Mouse (Mus musculus): ENCODE measurements around the gene Olfr1231. TPM values are rescaled to one million over a fixed set of nuclear protein-coding genes. Genes with fewer than 3 reads are reported as not detected.

Olfr1231 gene
- not detected in 2 replicates for polyA plus RNA-seq (2014; fragmentation: Nextera tagmentation; extraction: Ambion mirVana)

DNA sequence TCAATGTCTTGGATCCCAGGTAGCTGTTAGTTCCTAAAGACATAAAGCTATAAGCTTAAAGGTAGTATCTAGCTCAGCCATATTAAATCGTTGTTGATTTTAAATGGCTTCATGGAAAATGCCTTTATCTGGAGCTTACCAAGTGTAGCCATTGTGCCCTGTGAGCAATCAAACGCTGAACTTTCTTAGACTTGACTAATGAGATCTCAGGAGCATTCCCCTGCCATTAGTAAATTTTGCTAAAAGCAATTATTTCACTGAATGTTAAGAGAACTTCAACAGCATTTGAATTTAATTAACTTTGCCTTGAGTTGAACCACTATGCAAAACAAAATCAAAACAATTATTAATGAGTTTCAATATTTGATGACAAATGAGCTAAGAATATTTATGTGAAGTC lies at the start of gene Olfr1231:
Gene Olfr1231, minus strand, starts transcription at position 101 of the 400 bp plus-strand sequence.
- no peaks in the 10 kb centered on the region for H3K36me3 ChIP-seq (ENCODE audit: control insufficient read depth, insufficient read depth, low read length)
- no peaks in the 10 kb centered on the region for H3K4me1 ChIP-seq (ENCODE audit: control insufficient read depth, insufficient read depth, low read length)
- ATAC-seq (ENCODE audit: low FRiP score): no peak
- no peak within 1 kb of the TSS for H3K4me2 ChIP-seq
- no peaks in the 10 kb centered on the region for H3K9me3 ChIP-seq (ENCODE audit: control insufficient read depth, low read length)
- no peak within 1 kb of the TSS for H3K4me3 ChIP-seq (ENCODE audit: low read depth, low read length)
- no peak within 1 kb of the TSS for H3K27ac ChIP-seq (ENCODE audit: low read depth, low read length)
- 73% methylated on average over 2 of the region's 2 CpGs for WGBS
- no peak for DNase-seq (ENCODE audit: low spot score, missing footprints)
- no peaks in the 10 kb centered on the region for H3K27me3 ChIP-seq (ENCODE audit: control insufficient read depth, insufficient read depth, low read length)
- no peak within 1 kb of the TSS for H3K9ac ChIP-seq (ENCODE audit: low read length)

- no peak within 1 kb of the TSS for H3K27ac ChIP-seq (ENCODE audit: low read depth, low read length)
- no peak within 1 kb of the TSS for H3K4me2 ChIP-seq
- no peak within 1 kb of the TSS for H3K4me3 ChIP-seq (ENCODE audit: low read depth, low read length)
- DNase-seq (ENCODE audit: low spot score, missing footprints) (no peak), ATAC-seq (ENCODE audit: low FRiP score) (no peak)
- H3K9ac ChIP-seq (ENCODE audit: low read length): no peak within 1 kb of the TSS
- no peaks in the 10 kb centered on the region for H3K9me3 ChIP-seq (ENCODE audit: control insufficient read depth, low read length)
- H3K36me3 ChIP-seq (ENCODE audit: control insufficient read depth, insufficient read depth, low read length): no peaks in the 10 kb centered on the region
- H3K27me3 ChIP-seq (ENCODE audit: control insufficient read depth, insufficient read depth, low read length): no peaks in the 10 kb centered on the region
- H3K4me1 ChIP-seq (ENCODE audit: control insufficient read depth, insufficient read depth, low read length): no peaks in the 10 kb centered on the region
Measured at GRCm38 (mm10) chr2:89342298-89342697, 35.4 kb upstream of the Olfr1231 start, which contains the start of gene Olfr1233. Olfr1233 (minus strand) TSS chr2:89342398.

- Histone ChIP-seq H3K9me3 (ENCODE audit: control insufficient read depth, low read length) (no peaks in the 10 kb centered on the region), H3K27me3 (ENCODE audit: control insufficient read depth, insufficient read depth, low read length) (no peaks in the 10 kb centered on the region), H3K4me3 (ENCODE audit: low read depth, low read length) (no peak within 1 kb of the TSS), H3K9ac (ENCODE audit: low read length) (no peak within 1 kb of the TSS), H3K36me3 (ENCODE audit: control insufficient read depth, insufficient read depth, low read length) (no peaks in the 10 kb centered on the region), H3K27ac (ENCODE audit: low read depth, low read length) (no peak within 1 kb of the TSS), H3K4me1 (ENCODE audit: control insufficient read depth, insufficient read depth, low read length) (no peaks in the 10 kb centered on the region), H3K4me2 (no peak within 1 kb of the TSS)
- DNase-seq (ENCODE audit: low spot score, missing footprints): no peak
- no peak for ATAC-seq (ENCODE audit: low FRiP score)
Measured at GRCm38 (mm10) chr2:89329575-89329974, 22.7 kb upstream of the Olfr1231 start, which contains the start of gene Olfr1232. Olfr1232 (minus strand) TSS chr2:89329675.

DNA sequence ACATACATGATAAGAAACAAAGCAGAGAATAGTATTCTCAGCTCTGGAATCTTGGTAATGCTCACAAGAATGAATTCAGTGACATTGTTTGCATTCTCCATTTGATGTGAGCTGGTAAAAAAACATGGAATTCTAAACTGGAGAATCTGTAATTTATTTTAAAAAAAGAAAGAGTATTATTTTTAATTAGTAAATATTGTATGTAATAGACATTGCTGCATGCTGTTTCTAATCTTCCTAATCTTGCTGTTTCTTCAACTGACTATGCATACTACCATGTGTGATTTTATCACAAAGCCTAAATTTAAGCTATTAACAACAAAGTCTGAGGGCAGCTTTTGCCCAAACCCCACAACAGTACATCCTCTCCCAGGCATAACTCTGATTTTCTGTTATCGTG lies 9.7 kb downstream of the Olfr1231 start, which contains the start of gene Olfr1230:
Gene Olfr1230, minus strand, starts transcription at position 101 of the 400 bp plus-strand sequence.
- H3K4me2 ChIP-seq: no peak within 1 kb of the TSS
- no peaks in the 10 kb centered on the region for H3K9me3 ChIP-seq (ENCODE audit: control insufficient read depth, low read length)
- H3K27me3 ChIP-seq (ENCODE audit: control insufficient read depth, insufficient read depth, low read length): no peaks in the 10 kb centered on the region
- no peaks in the 10 kb centered on the region for H3K36me3 ChIP-seq (ENCODE audit: control insufficient read depth, insufficient read depth, low read length)
- ATAC-seq (ENCODE audit: low FRiP score) (no peak), DNase-seq (ENCODE audit: low spot score, missing footprints) (no peak)
- no peak within 1 kb of the TSS for H3K9ac ChIP-seq (ENCODE audit: low read length)
- WGBS: 83% methylated on average over 1 of the region's 1 CpGs
- no peak within 1 kb of the TSS for H3K4me3 ChIP-seq (ENCODE audit: low read depth, low read length)
- H3K27ac ChIP-seq (ENCODE audit: low read depth, low read length): no peak within 1 kb of the TSS
- no peaks in the 10 kb centered on the region for H3K4me1 ChIP-seq (ENCODE audit: control insufficient read depth, insufficient read depth, low read length)

GRCm38 (mm10) chr2:89287914-89288313 lies 19.0 kb downstream of the Olfr1231 start, which contains the start of gene Olfr1229:
Olfr1229 (minus strand) TSS chr2:89288014.
- no peak for DNase-seq (ENCODE audit: low spot score, missing footprints)
- Histone ChIP-seq H3K4me3 (ENCODE audit: low read depth, low read length) (no peak within 1 kb of the TSS), H3K36me3 (ENCODE audit: control insufficient read depth, insufficient read depth, low read length) (no peaks in the 10 kb centered on the region), H3K4me2 (no peak within 1 kb of the TSS), H3K4me1 (ENCODE audit: control insufficient read depth, insufficient read depth, low read length) (no peaks in the 10 kb centered on the region), H3K9ac (ENCODE audit: low read length) (no peak within 1 kb of the TSS), H3K27ac (ENCODE audit: low read depth, low read length) (no peak within 1 kb of the TSS), H3K27me3 (ENCODE audit: control insufficient read depth, insufficient read depth, low read length) (no peaks in the 10 kb centered on the region), H3K9me3 (ENCODE audit: control insufficient read depth, low read length) (no peaks in the 10 kb centered on the region)
- 84% methylated on average over 2 of the region's 2 CpGs for WGBS
- ATAC-seq (ENCODE audit: low FRiP score): no peak

- Histone ChIP-seq H3K9ac (ENCODE audit: low read length) (no peak within 1 kb of the TSS), H3K27me3 (ENCODE audit: control insufficient read depth, insufficient read depth, low read length) (no peaks in the 10 kb centered on the region), H3K36me3 (ENCODE audit: control insufficient read depth, insufficient read depth, low read length) (no peaks in the 10 kb centered on the region), H3K9me3 (ENCODE audit: control insufficient read depth, low read length) (no peaks in the 10 kb centered on the region), H3K4me3 (ENCODE audit: low read depth, low read length) (no peak within 1 kb of the TSS), H3K4me1 (ENCODE audit: control insufficient read depth, insufficient read depth, low read length) (no peaks in the 10 kb centered on the region), H3K27ac (ENCODE audit: low read depth, low read length) (no peak within 1 kb of the TSS), H3K4me2 (no peak within 1 kb of the TSS)
- ATAC-seq (ENCODE audit: low FRiP score): no peak
- DNase-seq (ENCODE audit: low spot score, missing footprints): no peak
Measured at GRCm38 (mm10) chr2:89253962-89254361, 52.9 kb downstream of the Olfr1231 start, which contains the start of gene Olfr1228. Olfr1228 (minus strand) TSS chr2:89254062.

Other genes starting within 250 kb of the Olfr1231 start
- not detected in 2 replicates for gene Olfr1218, start 245.9 kb downstream of the Olfr1231 start, polyA plus RNA-seq (2014; fragmentation: Nextera tagmentation; extraction: Ambion mirVana)
- gene Olfr1219, start 223.6 kb downstream of the Olfr1231 start, polyA plus RNA-seq (2014; fragmentation: Nextera tagmentation; extraction: Ambion mirVana): not detected in 2 replicates
- gene Olfr1220, start 200.2 kb downstream of the Olfr1231 start, polyA plus RNA-seq (2014; fragmentation: Nextera tagmentation; extraction: Ambion mirVana): not detected in 2 replicates
- not detected in 2 replicates for gene Olfr1221, start 189.8 kb downstream of the Olfr1231 start, polyA plus RNA-seq (2014; fragmentation: Nextera tagmentation; extraction: Ambion mirVana)
- not detected in 2 replicates for gene Olfr1222, start 174.0 kb downstream of the Olfr1231 start, polyA plus RNA-seq (2014; fragmentation: Nextera tagmentation; extraction: Ambion mirVana)
- not detected in 2 replicates for gene Olfr1223, start 155.5 kb downstream of the Olfr1231 start, polyA plus RNA-seq (2014; fragmentation: Nextera tagmentation; extraction: Ambion mirVana)
- gene Olfr1224-ps1, start 143.0 kb downstream of the Olfr1231 start, polyA plus RNA-seq (2014; fragmentation: Nextera tagmentation; extraction: Ambion mirVana): not detected in 2 replicates
- gene Olfr1225, start 132.4 kb downstream of the Olfr1231 start, polyA plus RNA-seq (2014; fragmentation: Nextera tagmentation; extraction: Ambion mirVana): not detected in 2 replicates
- not detected in 2 replicates for gene Olfr1226, start 107.0 kb downstream of the Olfr1231 start, polyA plus RNA-seq (2014; fragmentation: Nextera tagmentation; extraction: Ambion mirVana)
- not detected in 2 replicates for gene Olfr1228, start 53.0 kb downstream of the Olfr1231 start, polyA plus RNA-seq (2014; fragmentation: Nextera tagmentation; extraction: Ambion mirVana)
- not detected in 2 replicates for gene Olfr1229, start 19.1 kb downstream of the Olfr1231 start, polyA plus RNA-seq (2014; fragmentation: Nextera tagmentation; extraction: Ambion mirVana)
- gene Olfr1230, start 9.8 kb downstream of the Olfr1231 start, polyA plus RNA-seq (2014; fragmentation: Nextera tagmentation; extraction: Ambion mirVana): not detected in 2 replicates
- gene Olfr1232, start 22.6 kb upstream of the Olfr1231 start, polyA plus RNA-seq (2014; fragmentation: Nextera tagmentation; extraction: Ambion mirVana): not detected in 2 replicates
- gene Olfr1233, start 35.3 kb upstream of the Olfr1231 start, polyA plus RNA-seq (2014; fragmentation: Nextera tagmentation; extraction: Ambion mirVana): not detected in 2 replicates
- not detected in 2 replicates for gene Olfr1234, start 57.8 kb upstream of the Olfr1231 start, polyA plus RNA-seq (2014; fragmentation: Nextera tagmentation; extraction: Ambion mirVana)
- not detected in 2 replicates for gene Olfr1238, start 102.6 kb upstream of the Olfr1231 start, polyA plus RNA-seq (2014; fragmentation: Nextera tagmentation; extraction: Ambion mirVana)
- not detected in 2 replicates for gene Olfr1239, start 113.3 kb upstream of the Olfr1231 start, polyA plus RNA-seq (2014; fragmentation: Nextera tagmentation; extraction: Ambion mirVana)
- not detected in 2 replicates for gene Olfr1240, start 135.9 kb upstream of the Olfr1231 start, polyA plus RNA-seq (2014; fragmentation: Nextera tagmentation; extraction: Ambion mirVana)
- not detected in 2 replicates for gene Olfr1241, start 180.1 kb upstream of the Olfr1231 start, polyA plus RNA-seq (2014; fragmentation: Nextera tagmentation; extraction: Ambion mirVana)
- not detected in 2 replicates for gene Olfr1242, start 191.3 kb upstream of the Olfr1231 start, polyA plus RNA-seq (2014; fragmentation: Nextera tagmentation; extraction: Ambion mirVana)
- not detected in 2 replicates for gene Olfr1243, start 224.4 kb upstream of the Olfr1231 start, polyA plus RNA-seq (2014; fragmentation: Nextera tagmentation; extraction: Ambion mirVana)

Measured in midbrain, embryonic 11.5 days (tissue).